Mouse (Mus musculus): ENCODE data around the gene Xpa. TPM values are rescaled to one million over a fixed set of nuclear protein-coding genes. Genes with fewer than 3 reads are reported as not detected.

Gene Xpa
- total and polyA plus RNA-seq, 3 experiments: 5.2 to 7.2 (median 5.8) TPM

DNA sequence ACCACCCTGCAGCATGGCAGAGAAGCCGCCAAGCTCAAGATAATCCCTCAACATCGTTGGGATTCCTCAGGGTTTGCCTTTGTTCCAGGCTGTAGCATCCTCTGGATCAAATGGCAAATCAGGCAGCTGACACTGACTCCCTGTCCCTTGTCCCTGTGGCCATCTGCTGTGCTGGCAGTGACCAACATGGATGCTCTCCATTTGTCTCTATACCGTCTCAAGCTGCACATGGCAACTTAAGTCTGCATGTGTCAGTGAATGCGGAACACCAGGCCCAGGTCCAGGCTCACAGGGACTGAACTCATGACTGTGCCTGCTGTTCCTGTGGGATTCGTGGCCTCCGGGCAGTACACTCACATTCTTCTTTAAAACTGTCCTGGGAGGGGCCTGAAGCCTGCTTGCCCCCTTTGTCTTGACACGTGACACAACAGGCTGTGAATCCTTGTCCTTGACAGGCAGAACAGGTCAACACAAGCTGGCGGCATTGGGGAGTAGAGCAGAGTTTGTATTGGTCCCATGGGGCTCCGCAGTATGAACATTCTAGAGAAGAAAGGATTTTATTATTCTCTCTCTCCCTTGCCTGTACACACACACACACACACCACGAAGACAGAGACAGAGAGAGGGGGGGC is 79.5 kb downstream of the Xpa start:
- 55% methylated on average over 10 of the region's 10 CpGs for WGBS
- Histone ChIP-seq H3K9ac (ENCODE audit: low read depth, low read length) (no peak overlapping the region), H3K27ac (no peak overlapping the region), H3K36me3 (ENCODE audit: control insufficient read depth, insufficient read depth, low read length) (no peaks in the 10 kb centered on the region), H3K4me1 (ENCODE audit: control insufficient read depth, insufficient read depth, low read length) (peaks cover 2% of the 10 kb centered on the region; the same call in 1 of the 2 replicates), H3K79me2 (replicated peaks; ENCODE audit: control insufficient read depth, insufficient read depth, low read length) (no peaks in the 10 kb centered on the region), H3K4me3 (no peak overlapping the region), H3K27me3 (ENCODE audit: control insufficient read depth, insufficient read depth, low read length) (no peaks in the 10 kb centered on the region)
- DNase-seq: peak in 1 of 2 experiments; percentile 17
- intact Hi-C loops (cut with DNase I): loop anchor here (5.0 kb wide), 1 partner anchor 74 kb away; no protein-coding TSS in a partner anchor
- TF ChIP-seq POLR2A (IDR thresholded peaks at IDR 0.05; ENCODE audit: insufficient read depth, low read depth, low read length) (no peak), EP300 (IDR thresholded peaks at IDR 0.05; ENCODE audit: insufficient read depth, low read depth, low read length) (0 out of 2 replicates have a peak, but pooled peaks have one; percentile 31)

DNA sequence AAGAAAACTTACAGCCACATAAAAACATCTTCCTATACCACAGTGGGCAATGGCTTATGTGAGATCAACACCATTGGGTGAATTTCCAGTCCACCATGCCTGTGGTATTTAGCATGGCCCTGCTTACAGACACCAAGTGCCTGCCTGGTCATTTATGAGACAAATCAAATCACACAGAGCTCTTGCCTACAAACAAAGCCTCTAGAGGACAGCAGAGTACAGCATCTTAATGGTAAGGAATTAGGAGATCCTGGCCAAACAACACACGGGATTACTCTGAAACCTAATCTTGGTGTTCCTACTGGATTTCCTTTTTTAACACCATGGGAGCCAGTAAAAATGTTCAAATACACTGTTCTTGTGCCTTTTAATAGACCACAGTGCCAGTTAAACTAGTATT is 80.8 kb downstream of the Xpa start:
- WGBS: 26% methylated on average over 1 of the region's 1 CpGs
- H3K36me3 ChIP-seq (ENCODE audit: control insufficient read depth, insufficient read depth, low read length): no peaks in the 10 kb centered on the region

DNA sequence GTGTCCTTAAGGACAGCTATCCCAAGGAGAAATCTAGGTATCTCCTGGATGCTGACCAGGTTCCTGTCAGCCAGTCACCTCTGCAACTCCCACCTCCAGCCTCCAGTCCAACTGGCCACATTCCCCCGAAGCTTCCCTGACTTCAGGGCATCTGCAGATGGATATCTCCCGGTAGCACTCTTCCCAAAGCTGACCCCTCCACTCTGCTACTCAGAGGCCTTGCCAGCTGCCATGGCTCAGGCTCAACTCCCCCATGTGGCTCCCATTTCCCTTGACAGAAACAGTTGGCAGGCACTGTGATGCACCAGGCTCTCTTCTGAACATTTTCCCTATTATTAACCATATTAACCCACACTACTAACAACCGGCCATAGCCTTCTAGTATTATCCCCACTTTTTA is 84.8 kb downstream of the Xpa start:
- no peak overlapping the region for H3K9ac ChIP-seq (ENCODE audit: low read depth, low read length)
- no peak overlapping the region for H3K4me3 ChIP-seq
- DNase-seq: no peak
- 34% methylated on average over 3 of the region's 3 CpGs for WGBS
- no peaks in the 10 kb centered on the region for H3K27me3 ChIP-seq (ENCODE audit: control insufficient read depth, insufficient read depth, low read length)
- H3K27ac ChIP-seq: no peak overlapping the region
- peaks cover 2% of the 10 kb centered on the region; the same call in 1 of the 2 replicates for H3K36me3 ChIP-seq (ENCODE audit: control insufficient read depth, insufficient read depth, low read length)
- peaks cover 2% of the 10 kb centered on the region; the same call in 1 of the 2 replicates for H3K4me1 ChIP-seq (ENCODE audit: control insufficient read depth, insufficient read depth, low read length)
- TF ChIP-seq CTCF (IDR thresholded peaks at IDR 0.05) (no peak), EP300 (IDR thresholded peaks at IDR 0.05; ENCODE audit: insufficient read depth, low read depth, low read length) (no peak), POLR2A (IDR thresholded peaks at IDR 0.05; ENCODE audit: insufficient read depth, low read depth, low read length) (no peak)
- intact Hi-C loops (cut with DNase I): no loop called here
- H3K79me2 ChIP-seq (replicated peaks; ENCODE audit: control insufficient read depth, insufficient read depth, low read length): no peaks in the 10 kb centered on the region

More for the DNA sequence above, 80.8 kb downstream of the Xpa start:
- Histone ChIP-seq H3K9ac (ENCODE audit: low read depth, low read length) (no peak overlapping the region), H3K4me1 (ENCODE audit: control insufficient read depth, insufficient read depth, low read length) (peaks cover 3% of the 10 kb centered on the region; the same call in 1 of the 2 replicates), H3K79me2 (replicated peaks; ENCODE audit: control insufficient read depth, insufficient read depth, low read length) (no peaks in the 10 kb centered on the region), H3K4me3 (no peak overlapping the region), H3K27me3 (ENCODE audit: control insufficient read depth, insufficient read depth, low read length) (no peaks in the 10 kb centered on the region), H3K27ac (no peak overlapping the region)
- no peak for DNase-seq
- no peak for TF ChIP-seq EP300 (IDR thresholded peaks at IDR 0.05; ENCODE audit: insufficient read depth, low read depth, low read length)
- TF ChIP-seq CTCF (IDR thresholded peaks at IDR 0.05): peak; percentile 25
- no peak for TF ChIP-seq POLR2A (IDR thresholded peaks at IDR 0.05; ENCODE audit: insufficient read depth, low read depth, low read length)
- intact Hi-C loops (cut with DNase I): loop anchor here (5.0 kb wide), 1 partner anchor 73 kb away; no protein-coding TSS in a partner anchor

DNA sequence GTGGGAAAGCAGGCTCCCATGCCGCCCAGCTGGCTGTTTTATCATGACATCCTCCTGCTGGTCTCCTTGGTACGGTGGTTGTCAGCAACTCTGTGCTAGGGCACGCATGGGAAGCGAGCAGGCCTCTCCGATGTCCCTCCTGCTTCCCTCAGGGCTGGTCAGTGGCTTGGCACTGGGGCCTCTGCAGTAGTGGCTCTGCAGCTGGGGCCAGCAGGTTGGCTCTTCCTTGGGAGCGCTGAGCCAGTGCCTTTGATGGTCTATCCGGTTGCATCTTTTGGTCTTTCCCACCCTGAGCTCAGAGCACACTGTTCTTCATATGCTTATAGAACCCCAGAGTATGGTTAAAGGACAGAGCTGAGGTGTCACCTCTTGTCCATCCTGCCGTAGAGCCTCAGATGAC is 86.0 kb downstream of the Xpa start:
- no peak for DNase-seq
- Histone ChIP-seq H3K36me3 (ENCODE audit: control insufficient read depth, insufficient read depth, low read length) (peaks cover 2% of the 10 kb centered on the region; the same call in 1 of the 2 replicates), H3K27ac (no peak overlapping the region), H3K79me2 (replicated peaks; ENCODE audit: control insufficient read depth, insufficient read depth, low read length) (no peaks in the 10 kb centered on the region), H3K27me3 (ENCODE audit: control insufficient read depth, insufficient read depth, low read length) (no peaks in the 10 kb centered on the region), H3K4me1 (ENCODE audit: control insufficient read depth, insufficient read depth, low read length) (peaks cover 2% of the 10 kb centered on the region; the same call in 1 of the 2 replicates), H3K9ac (ENCODE audit: low read depth, low read length) (no peak overlapping the region), H3K4me3 (no peak overlapping the region)
- intact Hi-C loops (cut with DNase I): no loop called here
- 67% methylated on average over 8 of the region's 8 CpGs for WGBS
- TF ChIP-seq CTCF (IDR thresholded peaks at IDR 0.05): no peak
- TF ChIP-seq EP300 (IDR thresholded peaks at IDR 0.05; ENCODE audit: insufficient read depth, low read depth, low read length): no peak
- TF ChIP-seq POLR2A (IDR thresholded peaks at IDR 0.05; ENCODE audit: insufficient read depth, low read depth, low read length): no peak

Other genes with a start within 250 kb of the Xpa start
- 10 to 100 TPM; 11.2 to 12.6 TPM for gene Tdrd7, start 231.0 kb downstream of the Xpa start, total RNA-seq (2021)
- gene Tdrd7, start 231.0 kb downstream of the Xpa start, polyA plus RNA-seq (2012; rRNA removed): 6.2 and 11.4 TPM in 2 replicates
- 100 to 1,000 TPM; 250 to 264 TPM for gene Tmod1, start 157.4 kb downstream of the Xpa start, total RNA-seq (2021)
- 142 and 220 TPM in 2 replicates for gene Tmod1, start 157.4 kb downstream of the Xpa start, polyA plus RNA-seq (2012; rRNA removed)
- 10 to 100 TPM; 19.1 to 21.0 TPM for gene Ncbp1, start 57.7 kb downstream of the Xpa start, total RNA-seq (2021)
- 14.9 and 26.0 TPM in 2 replicates for gene Ncbp1, start 57.7 kb downstream of the Xpa start, polyA plus RNA-seq (2012; rRNA removed)
- 10 to 100 TPM; 13.4 to 14.9 TPM for gene Tstd2, start 57.6 kb downstream of the Xpa start, total RNA-seq (2021)
- 9.2 and 12.2 TPM in 2 replicates for gene Tstd2, start 57.6 kb downstream of the Xpa start, polyA plus RNA-seq (2012; rRNA removed)
- not detected for gene Foxe1, start 147.3 kb upstream of the Xpa start, total RNA-seq (2021)
- gene Foxe1, start 147.3 kb upstream of the Xpa start, polyA plus RNA-seq (2012; rRNA removed): not detected in 2 replicates
- gene Trmo, start 193.1 kb upstream of the Xpa start, total RNA-seq (2021): 1 to 10 TPM; 3.8 to 4.1 TPM
- 3.7 and 5.3 TPM in 2 replicates for gene Trmo, start 193.1 kb upstream of the Xpa start, polyA plus RNA-seq (2012; rRNA removed)
- under 1 TPM; 0.10 to 0.73 TPM for gene Hemgn, start 217.2 kb upstream of the Xpa start, total RNA-seq (2021)
- 0.06 TPM in 1 of 2 replicates, not detected in the other for gene Hemgn, start 217.2 kb upstream of the Xpa start, polyA plus RNA-seq (2012; rRNA removed)